Mouse (Mus musculus): ENCODE measurements at regions not wholly inside any gene's neighbourhood (a gene's known extent, or its start where the extent isn't known, plus 50 kb on each side); places are given as distances from the start of the nearest gene placed in this dataset.
"Not testable (repeated sequence)": the region's sequence is repeated elsewhere in the genome, so short reads cannot be mapped to it uniquely, and the experiment has no call there.

GRCm38 (mm10) chr7:73245431-73245830, 129.9 kb upstream of the Rgma start:
- H3K4me2 ChIP-seq = no peak overlapping the region
- no peaks in the 10 kb centered on the region for H3K9me3 ChIP-seq (replicated peaks)
- H3K27ac ChIP-seq (ENCODE audit: poor library complexity, severe bottlenecking) = no peak overlapping the region
- 62% methylated on average over 2 of the region's 2 CpGs for WGBS
- H3K9ac ChIP-seq = no peak overlapping the region
- H3K4me1 ChIP-seq (replicated peaks) = no peaks in the 10 kb centered on the region
- no peak for ATAC-seq (ENCODE audit: insufficient number of reproducible peaks, low FRiP score)
- no peaks in the 10 kb centered on the region for H3K36me3 ChIP-seq
- H3K27me3 ChIP-seq (replicated peaks) = no peaks in the 10 kb centered on the region
- no peak overlapping the region for H3K4me3 ChIP-seq

- no peak overlapping the region for H3K4me2 ChIP-seq
- H3K4me3 ChIP-seq = no peak overlapping the region
- no peak overlapping the region for H3K9ac ChIP-seq
- 0 out of 2 replicates have a peak, but pooled peaks cover 3% of the 10 kb centered on the region for H3K27me3 ChIP-seq (replicated peaks)
- no peaks in the 10 kb centered on the region for H3K4me1 ChIP-seq (replicated peaks)
- H3K9me3 ChIP-seq (replicated peaks) = no peaks in the 10 kb centered on the region
- H3K27ac ChIP-seq (ENCODE audit: poor library complexity, severe bottlenecking) = no peak overlapping the region
- ATAC-seq (ENCODE audit: insufficient number of reproducible peaks, low FRiP score) = no peak
- H3K36me3 ChIP-seq = no peaks in the 10 kb centered on the region
- WGBS = 68% methylated on average over 8 of the region's 8 CpGs
Measured at GRCm38 (mm10) chr7:73250593-73250992, 124.7 kb upstream of the Rgma start.

GRCm38 (mm10) chr7:73251187-73251740, 124.0 kb upstream of the Rgma start:
- 76% methylated on average over 6 of the region's 6 CpGs for WGBS
- Histone ChIP-seq H3K4me3 (no peak overlapping the region), H3K27ac (ENCODE audit: poor library complexity, severe bottlenecking) (no peak overlapping the region), H3K9ac (no peak overlapping the region), H3K9me3 (replicated peaks) (no peaks in the 10 kb centered on the region), H3K4me2 (no peak overlapping the region), H3K27me3 (replicated peaks) (0 out of 2 replicates have a peak, but pooled peaks cover 3% of the 10 kb centered on the region), H3K36me3 (no peaks in the 10 kb centered on the region), H3K4me1 (replicated peaks) (no peaks in the 10 kb centered on the region)
- no peak for ATAC-seq (ENCODE audit: insufficient number of reproducible peaks, low FRiP score)

- not testable (repeated sequence) for H3K36me3 ChIP-seq; ATAC-seq (ENCODE audit: insufficient number of reproducible peaks, low FRiP score); H3K9ac ChIP-seq; H3K4me3 ChIP-seq; H3K9me3 ChIP-seq (replicated peaks); H3K4me1 ChIP-seq (replicated peaks); H3K4me2 ChIP-seq; H3K27me3 ChIP-seq (replicated peaks); H3K27ac ChIP-seq (ENCODE audit: poor library complexity, severe bottlenecking)
- 77% methylated on average over 7 of the region's 7 CpGs for WGBS
Measured at GRCm38 (mm10) chr7:73254972-73255371, 120.3 kb upstream of the Rgma start.

GRCm38 (mm10) chr7:73260140-73260539, 115.2 kb upstream of the Rgma start:
- H3K4me1 ChIP-seq (replicated peaks) = no peaks in the 10 kb centered on the region
- no peak overlapping the region for H3K27ac ChIP-seq (ENCODE audit: poor library complexity, severe bottlenecking)
- H3K4me3 ChIP-seq = no peak overlapping the region
- no peaks in the 10 kb centered on the region for H3K9me3 ChIP-seq (replicated peaks)
- no peaks in the 10 kb centered on the region for H3K27me3 ChIP-seq (replicated peaks)
- H3K9ac ChIP-seq = no peak overlapping the region
- 51% methylated on average over 4 of the region's 4 CpGs for WGBS
- ATAC-seq (ENCODE audit: insufficient number of reproducible peaks, low FRiP score) = no peak
- no peaks in the 10 kb centered on the region for H3K36me3 ChIP-seq
- no peak overlapping the region for H3K4me2 ChIP-seq

GRCm38 (mm10) chr7:73261750-73262149, 113.6 kb upstream of the Rgma start:
- H3K27me3 ChIP-seq (replicated peaks) = no peaks in the 10 kb centered on the region
- H3K4me2 ChIP-seq = no peak overlapping the region
- 71% methylated on average over 5 of the region's 5 CpGs for WGBS
- no peak for ATAC-seq (ENCODE audit: insufficient number of reproducible peaks, low FRiP score)
- H3K9me3 ChIP-seq (replicated peaks) = no peaks in the 10 kb centered on the region
- H3K4me1 ChIP-seq (replicated peaks) = no peaks in the 10 kb centered on the region
- H3K4me3 ChIP-seq = no peak overlapping the region
- H3K9ac ChIP-seq = no peak overlapping the region
- no peak overlapping the region for H3K27ac ChIP-seq (ENCODE audit: poor library complexity, severe bottlenecking)
- H3K36me3 ChIP-seq = no peaks in the 10 kb centered on the region

- H3K4me1 ChIP-seq (replicated peaks) = no peaks in the 10 kb centered on the region
- no peaks in the 10 kb centered on the region for H3K27me3 ChIP-seq (replicated peaks)
- no peak overlapping the region for H3K27ac ChIP-seq (ENCODE audit: poor library complexity, severe bottlenecking)
- no peaks in the 10 kb centered on the region for H3K9me3 ChIP-seq (replicated peaks)
- ATAC-seq (ENCODE audit: insufficient number of reproducible peaks, low FRiP score) = no peak
- no peak overlapping the region for H3K4me3 ChIP-seq
- H3K9ac ChIP-seq = no peak overlapping the region
- no peak overlapping the region for H3K4me2 ChIP-seq
- 49% methylated on average over 3 of the region's 3 CpGs for WGBS
- no peaks in the 10 kb centered on the region for H3K36me3 ChIP-seq
Measured at GRCm38 (mm10) chr7:73262526-73262925, 112.8 kb upstream of the Rgma start.

GRCm38 (mm10) chr7:73269626-73270025, 105.7 kb upstream of the Rgma start:
- Histone ChIP-seq H3K4me3 (no peak overlapping the region), H3K4me1 (replicated peaks) (no peaks in the 10 kb centered on the region), H3K27ac (ENCODE audit: poor library complexity, severe bottlenecking) (no peak overlapping the region), H3K36me3 (no peaks in the 10 kb centered on the region), H3K9me3 (replicated peaks) (0 out of 2 replicates have a peak, but pooled peaks cover 5% of the 10 kb centered on the region), H3K4me2 (no peak overlapping the region), H3K27me3 (replicated peaks) (0 out of 2 replicates have a peak, but pooled peaks cover 3% of the 10 kb centered on the region), H3K9ac (no peak overlapping the region)
- 85% methylated on average over 3 of the region's 3 CpGs for WGBS
- ATAC-seq (ENCODE audit: insufficient number of reproducible peaks, low FRiP score) = no peak

- Histone ChIP-seq H3K27ac (ENCODE audit: poor library complexity, severe bottlenecking) (no peak overlapping the region), H3K36me3 (no peaks in the 10 kb centered on the region), H3K9me3 (replicated peaks) (0 out of 2 replicates have a peak, but pooled peaks cover 5% of the 10 kb centered on the region), H3K4me2 (no peak overlapping the region), H3K9ac (no peak overlapping the region), H3K4me1 (replicated peaks) (peaks cover 3% of the 10 kb centered on the region; the same call in 1 of the 2 replicates), H3K27me3 (replicated peaks) (0 out of 2 replicates have a peak, but pooled peaks cover 3% of the 10 kb centered on the region), H3K4me3 (no peak overlapping the region)
- WGBS = 76% methylated on average over 1 of the region's 1 CpGs
- no peak for ATAC-seq (ENCODE audit: insufficient number of reproducible peaks, low FRiP score)
Measured at GRCm38 (mm10) chr7:73272787-73273186, 102.5 kb upstream of the Rgma start.

- no peaks in the 10 kb centered on the region for H3K36me3 ChIP-seq
- no peaks in the 10 kb centered on the region for H3K27me3 ChIP-seq (replicated peaks)
- peak overlapping the region; percentile 5; the same call in 1 of the 2 replicates for H3K4me2 ChIP-seq
- 52% methylated on average over 9 of the region's 9 CpGs for WGBS
- H3K4me3 ChIP-seq = no peak overlapping the region
- H3K9me3 ChIP-seq (replicated peaks) = peaks cover 11% of the 10 kb centered on the region
- peaks cover 3% of the 10 kb centered on the region; the same call in 1 of the 2 replicates for H3K4me1 ChIP-seq (replicated peaks)
- ATAC-seq (ENCODE audit: insufficient number of reproducible peaks, low FRiP score) = no peak
- no peak overlapping the region for H3K27ac ChIP-seq (ENCODE audit: poor library complexity, severe bottlenecking)
- no peak overlapping the region for H3K9ac ChIP-seq
Measured at GRCm38 (mm10) chr7:73275814-73276271, 99.5 kb upstream of the Rgma start.

- H3K9me3 ChIP-seq (replicated peaks) = peaks cover 7% of the 10 kb centered on the region
- WGBS = 67% methylated on average over 6 of the region's 6 CpGs
- ATAC-seq (ENCODE audit: insufficient number of reproducible peaks, low FRiP score) = no peak
Measured at GRCm38 (mm10) chr7:73278616-73279015, 96.7 kb upstream of the Rgma start.

GRCm38 (mm10) chr7:73279936-73280445, 95.3 kb upstream of the Rgma start:
- no peak overlapping the region for H3K27ac ChIP-seq (ENCODE audit: poor library complexity, severe bottlenecking)
- 85% methylated on average over 4 of the region's 4 CpGs for WGBS
- ATAC-seq (ENCODE audit: insufficient number of reproducible peaks, low FRiP score) = no peak
- H3K36me3 ChIP-seq = no peaks in the 10 kb centered on the region
- H3K4me2 ChIP-seq = no peak overlapping the region
- no peak overlapping the region for H3K4me3 ChIP-seq
- H3K4me1 ChIP-seq (replicated peaks) = peaks cover 3% of the 10 kb centered on the region; the same call in 1 of the 2 replicates
- H3K9ac ChIP-seq = no peak overlapping the region
- no peaks in the 10 kb centered on the region for H3K27me3 ChIP-seq (replicated peaks)
- H3K9me3 ChIP-seq (replicated peaks) = peaks cover 6% of the 10 kb centered on the region

More at GRCm38 (mm10) chr7:73278616-73279015, 96.7 kb upstream of the Rgma start:
- H3K27me3 ChIP-seq (replicated peaks) = no peaks in the 10 kb centered on the region
- H3K4me2 ChIP-seq = no peak overlapping the region
- H3K4me1 ChIP-seq (replicated peaks) = peaks cover 3% of the 10 kb centered on the region; the same call in 1 of the 2 replicates
- no peak overlapping the region for H3K9ac ChIP-seq
- H3K27ac ChIP-seq (ENCODE audit: poor library complexity, severe bottlenecking) = no peak overlapping the region
- H3K36me3 ChIP-seq = no peaks in the 10 kb centered on the region
- H3K4me3 ChIP-seq = no peak overlapping the region

Data from heart, embryonic 12.5 days (tissue).